Mouse (Mus musculus) Patski (cell line): ENCODE measurements at regions not wholly inside any gene's neighbourhood (a gene's known extent, or its start where the extent isn't known, plus 50 kb on each side); places are given as distances from the start of the nearest gene placed in this dataset.

Experiments used
- ATAC-seq: fragments of 100-300 bp; one replicate; pipeline ENCODE4 v1.8.0; 2021
- CTCF ChIA-PET: fragments of 350-600 bp; sonication (Branson Sonifier 250); formaldehyde crosslinking; loops from one replicate; lab custom pipeline; 2022; ENCODE audit warnings: inconsistent platforms; lab: Charles Lee
- POLR2A ChIA-PET: fragments of 350-600 bp; sonication (Branson Sonifier 250); formaldehyde crosslinking; loops from one replicate; lab custom pipeline; 2022; ENCODE audit warnings: antibody characterized with exemption, inconsistent platforms; lab: Charles Lee
- DNase-seq: peaks from one replicate; pipeline ENCODE4 v3.0.0-alpha.2; 2011; ENCODE audit warnings: low read depth, low spot score
- H3K27me3 ChIP-seq: fragments of 371-371 bp; one replicate; pipeline ENCODE4 v1.5.1; 2021
- CTCF ChIP-seq: fragments of 100-300 bp; IDR thresholded peaks from one replicate; pipeline ENCODE4 v1.5.1; 2021
- in situ Hi-C: fragments of 300-500 bp; cut with MboI; formaldehyde crosslinking; loops from 3 replicates; pipeline ENCODE4 v1.11.1; 2018; ENCODE audit warnings: low pct_unique_long_range_greater_than_20kb, mixed read lengths

DNA sequence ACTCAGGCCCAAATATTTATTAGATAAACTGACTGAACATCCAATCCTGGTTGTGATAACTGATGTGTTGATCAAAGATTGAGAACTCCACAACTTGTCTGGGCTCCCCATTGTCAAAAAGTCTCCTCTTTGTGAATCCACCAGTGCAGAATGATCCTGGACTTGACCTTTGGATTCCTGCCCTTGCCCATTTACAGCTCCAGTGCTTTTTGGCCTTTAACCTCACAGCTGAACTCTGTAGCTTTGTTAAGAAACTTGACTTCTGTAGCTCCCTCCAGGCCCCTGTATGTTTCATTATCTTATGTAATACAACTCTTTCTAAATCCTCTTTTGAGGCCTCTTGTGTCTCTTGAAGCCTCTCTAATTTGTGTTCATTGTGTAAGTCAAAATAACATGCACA is 1873.5 kb downstream of the Pcdh9 start:
- H3K27me3 ChIP-seq, result no peaks in the 10 kb centered on the region
- DNase-seq (no peak), ATAC-seq (no peak)
- ChIA-PET POLR2A (no interaction called here), CTCF (interaction anchor here (1.5 kb wide), 1 partner anchor 12 kb away, joined by 5 read pairs; no protein-coding TSS in a partner anchor)
- no peak for TF ChIP-seq CTCF
- in situ Hi-C loops, result no loop called here

GRCm38 (mm10) chr14:91991290-91991689 is 1899.2 kb downstream of the Pcdh9 start:
- ChIA-PET POLR2A (no interaction called here), CTCF (no interaction called here)
- in situ Hi-C loops, result no loop called here
- H3K27me3 ChIP-seq, result no peaks in the 10 kb centered on the region
- no peak for TF ChIP-seq CTCF
- ATAC-seq (no peak), DNase-seq (no peak)
